Mouse (Mus musculus) spleen, adult 2 months (tissue): ENCODE results near the gene Ptk7. TPM values are rescaled to one million over a fixed set of nuclear protein-coding genes. Genes with fewer than 3 reads are reported as not detected.

Experiments
- DNase-seq, 2 experiments: peaks; one replicate each; pipeline versions ENCODE4 v3.0.0 to v3.0.0-alpha.2; 2012 to 2021; ENCODE audit warnings: low spot score in 2 of 2, low read depth in 1 of 2
- H3K27ac ChIP-seq: fragments of 200-500 bp; 2 replicates; pipeline ENCODE4 v1.5.1; 2012; ENCODE audit warnings: low read length, inconsistent platforms; ENCODE audit not compliant: insufficient read depth
- H3K27me3 ChIP-seq: fragments of 200-500 bp; 2 replicates; pipeline ENCODE4 v1.6.1; 2012; ENCODE audit warnings: mild to moderate bottlenecking, moderate library complexity, low read length, inconsistent platforms; ENCODE audit not compliant: control insufficient read depth, insufficient read depth
- H3K36me3 ChIP-seq: fragments of 200-500 bp; 2 replicates; pipeline ENCODE4 v1.6.1; 2012; ENCODE audit warnings: mild to moderate bottlenecking, low read length, inconsistent platforms; ENCODE audit not compliant: control insufficient read depth, insufficient read depth
- H3K4me1 ChIP-seq: fragments of 200-500 bp; 2 replicates; pipeline ENCODE4 v1.6.1; 2011; ENCODE audit warnings: inconsistent platforms; ENCODE audit not compliant: control insufficient read depth, insufficient read depth, insufficient read length
- H3K4me3 ChIP-seq: fragments of 200-500 bp; 2 replicates; pipeline ENCODE4 v1.5.1; 2011; ENCODE audit warnings: mild to moderate bottlenecking, inconsistent platforms; ENCODE audit not compliant: insufficient read depth, insufficient read length; ENCODE audit errors: extremely low read depth
- CTCF ChIP-seq: fragments of 200-500 bp; IDR thresholded peaks from 2 replicates; pipeline ENCODE4 v1.5.1; 2011; ENCODE audit warnings: mild to moderate bottlenecking, inconsistent platforms; ENCODE audit not compliant: insufficient read depth, insufficient read length, insufficient replicate concordance; ENCODE audit errors: extremely low read depth
- POLR2A ChIP-seq: fragments of 200-500 bp; IDR thresholded peaks from 2 replicates; pipeline ENCODE4 v1.6.1; 2011; ENCODE audit warnings: low read depth, low read length, inconsistent platforms
- WGBS: fragments of 180-500 bp; shearing (Covaris S2); methylation state at CpG from one replicate; pipeline ENCODE4 v1.1.7; 2018; 5-methylcytosine and 5-hydroxymethylcytosine counted together
- polyA plus RNA-seq: library from polyadenylated mRNA; depleted of rRNA; stranded (reverse); fragments of >200 nt; gene quantifications from 2 replicates; pipeline ENCODE4 v1.2.3, GENCODE M21; 2012

Ptk7 gene
- polyA plus RNA-seq, 1 experiment = 8.5 TPM

DNA sequence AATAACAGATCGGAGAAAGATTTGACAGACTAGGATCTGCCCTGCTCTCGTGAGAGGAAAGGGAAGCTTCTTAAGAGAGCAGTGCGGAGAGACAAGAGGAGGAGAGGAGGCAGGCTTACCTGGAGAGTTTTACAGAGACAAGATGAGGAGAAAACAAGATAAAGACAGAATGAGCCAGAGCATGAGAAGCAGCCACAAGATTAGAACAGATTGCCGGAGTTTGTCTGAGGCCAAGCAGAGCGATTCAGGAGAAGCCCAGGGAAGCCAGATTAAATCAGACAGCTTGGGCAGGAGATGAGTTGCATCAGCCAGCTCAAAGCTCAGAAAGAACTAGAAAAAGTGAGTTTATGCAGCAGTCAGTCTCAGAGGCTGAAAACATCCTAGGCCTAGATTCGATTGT lies 40.4 kb downstream of the Ptk7 start:
- Histone ChIP-seq H3K36me3 (no peaks in the 10 kb centered on the region), H3K27ac (no peak overlapping the region), H3K27me3 (no peaks in the 10 kb centered on the region), H3K4me1 (no peaks in the 10 kb centered on the region), H3K4me3 (no peak overlapping the region)
- TF ChIP-seq POLR2A (no peak), CTCF (no peak)
- DNase-seq = no peak
- WGBS = 88% methylated on average over 6 of the region's 6 CpGs

DNA sequence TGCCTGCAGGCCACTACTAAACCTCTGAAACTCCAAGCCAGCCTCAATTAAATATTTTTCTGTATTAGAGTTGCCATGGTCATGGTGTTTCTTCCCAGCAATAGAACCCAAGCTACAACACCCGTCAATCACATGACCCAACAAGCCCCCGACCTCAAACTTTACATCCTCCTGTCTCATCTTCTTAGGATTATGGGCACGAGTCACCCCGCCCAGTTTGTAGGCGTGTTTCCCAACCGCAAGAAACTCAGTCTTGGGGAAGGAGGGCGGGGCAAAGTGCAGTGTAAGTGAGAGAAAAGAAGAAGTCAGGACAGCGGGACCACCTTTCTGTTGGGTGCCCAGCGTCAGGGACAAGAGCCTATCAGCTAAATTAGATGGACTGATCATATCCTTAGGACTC lies 41.1 kb downstream of the Ptk7 start:
- no peaks in the 10 kb centered on the region for H3K36me3 ChIP-seq
- DNase-seq = no peak
- no peak overlapping the region for H3K27ac ChIP-seq
- no peaks in the 10 kb centered on the region for H3K4me1 ChIP-seq
- no peak overlapping the region for H3K4me3 ChIP-seq
- no peaks in the 10 kb centered on the region for H3K27me3 ChIP-seq
- no peak for TF ChIP-seq CTCF
- TF ChIP-seq POLR2A = no peak
- WGBS = 24% methylated on average over 9 of the region's 9 CpGs

DNA sequence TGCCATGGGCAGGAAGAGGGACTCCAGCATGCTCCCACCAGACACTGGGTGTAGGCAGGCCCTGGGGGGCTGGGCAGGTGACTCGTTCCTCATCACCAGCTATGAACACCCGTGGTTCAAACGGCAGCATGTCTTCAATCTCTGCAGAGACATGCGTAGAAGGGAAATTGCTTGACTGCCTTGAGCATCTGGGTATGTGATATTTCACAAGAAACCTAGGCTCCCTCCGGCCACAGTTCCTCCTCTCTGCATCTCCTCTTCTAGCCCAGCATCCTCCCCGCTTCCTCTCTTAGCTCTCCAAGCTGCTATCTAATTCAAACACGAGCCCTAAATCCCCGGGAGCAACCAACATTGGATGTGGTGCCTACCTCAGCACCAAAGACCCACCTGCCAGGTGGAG lies 43.0 kb downstream of the Ptk7 start:
- H3K4me3 ChIP-seq = no peak overlapping the region
- 76% methylated on average over 8 of the region's 8 CpGs for WGBS
- no peak for DNase-seq
- H3K27me3 ChIP-seq = no peaks in the 10 kb centered on the region
- TF ChIP-seq CTCF = no peak
- no peak for TF ChIP-seq POLR2A
- H3K36me3 ChIP-seq = no peaks in the 10 kb centered on the region
- H3K27ac ChIP-seq = no peak overlapping the region
- no peaks in the 10 kb centered on the region for H3K4me1 ChIP-seq

DNA sequence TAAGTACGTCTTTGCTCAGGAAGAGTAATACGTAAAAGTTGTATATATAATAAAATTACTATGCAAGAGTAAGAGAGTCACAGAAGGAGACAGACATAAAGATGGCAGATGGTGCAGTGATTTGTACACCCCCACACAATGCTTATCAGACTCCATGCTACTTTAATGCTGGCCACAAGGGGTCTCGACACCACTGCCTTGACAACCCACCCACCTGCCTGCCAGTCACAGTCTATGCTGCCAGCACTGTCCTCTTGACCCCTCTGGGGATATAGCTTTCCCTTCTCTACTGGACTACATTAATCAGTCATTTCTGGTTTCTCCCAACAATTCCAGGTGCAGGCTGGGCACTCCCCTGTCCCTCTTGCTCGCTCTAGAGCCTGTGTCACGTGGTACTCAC lies 50.7 kb downstream of the Ptk7 start:
- H3K36me3 ChIP-seq = no peaks in the 10 kb centered on the region
- TF ChIP-seq CTCF (no peak), POLR2A (no peak)
- 81% methylated on average over 5 of the region's 5 CpGs for WGBS

DNA sequence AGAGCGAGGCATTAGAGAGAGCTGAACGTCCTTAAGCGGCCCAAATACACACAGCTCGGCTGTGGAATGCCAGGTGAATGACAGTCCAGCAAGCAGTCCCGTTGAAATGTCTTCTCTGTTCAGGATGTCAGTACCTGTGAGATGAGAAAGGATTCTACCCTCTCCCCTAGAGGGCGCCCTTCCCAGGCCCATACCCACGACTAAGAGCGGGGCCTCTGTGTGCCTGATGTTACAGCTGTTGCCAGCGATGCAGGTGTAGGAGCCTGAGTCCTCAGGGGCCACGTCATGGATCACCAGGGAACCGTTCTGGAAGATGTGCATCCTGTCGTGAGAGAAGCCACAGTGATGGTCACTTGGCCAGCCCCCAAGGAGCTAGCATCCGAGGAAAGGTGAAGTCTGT lies 53.2 kb downstream of the Ptk7 start:
- no peak for DNase-seq
- 80% methylated on average over 13 of the region's 13 CpGs for WGBS
- no peaks in the 10 kb centered on the region for H3K4me1 ChIP-seq
- H3K27me3 ChIP-seq = no peaks in the 10 kb centered on the region
- no peak overlapping the region for H3K27ac ChIP-seq
- no peaks in the 10 kb centered on the region for H3K36me3 ChIP-seq
- H3K4me3 ChIP-seq = no peak overlapping the region
- TF ChIP-seq CTCF (peak; percentile 20; the same call in 1 of the 2 replicates), POLR2A (no peak)

More for the DNA sequence above, 50.7 kb downstream of the Ptk7 start:
- no peak for DNase-seq
- Histone ChIP-seq H3K4me3 (no peak overlapping the region), H3K27me3 (no peaks in the 10 kb centered on the region), H3K4me1 (no peaks in the 10 kb centered on the region), H3K27ac (no peak overlapping the region)

DNA sequence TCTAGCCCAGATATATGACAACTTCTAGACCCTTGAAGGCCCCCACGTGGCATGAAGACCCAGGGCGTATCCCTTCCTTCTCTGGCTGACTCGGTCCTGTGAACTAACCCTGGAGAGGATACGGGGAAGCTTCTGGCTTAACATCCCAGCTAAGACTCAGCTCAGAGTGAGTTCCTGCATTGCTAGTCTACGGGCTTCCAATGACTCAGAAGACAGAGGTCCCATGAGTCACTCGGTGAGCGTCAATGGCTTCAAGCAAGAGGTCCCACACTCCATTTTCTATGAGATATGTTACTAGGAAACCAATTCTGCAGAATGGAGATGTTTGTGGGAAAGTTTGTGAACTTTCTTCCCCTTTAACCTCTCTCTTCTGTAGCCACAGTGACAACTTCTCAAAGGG lies 54.8 kb downstream of the Ptk7 start:
- WGBS = 92% methylated on average over 7 of the region's 7 CpGs
- no peak overlapping the region for H3K4me3 ChIP-seq
- no peaks in the 10 kb centered on the region for H3K36me3 ChIP-seq
- H3K27ac ChIP-seq = no peak overlapping the region
- DNase-seq = no peak
- H3K4me1 ChIP-seq = no peaks in the 10 kb centered on the region
- no peaks in the 10 kb centered on the region for H3K27me3 ChIP-seq
- TF ChIP-seq CTCF (no peak), POLR2A (no peak)

DNA sequence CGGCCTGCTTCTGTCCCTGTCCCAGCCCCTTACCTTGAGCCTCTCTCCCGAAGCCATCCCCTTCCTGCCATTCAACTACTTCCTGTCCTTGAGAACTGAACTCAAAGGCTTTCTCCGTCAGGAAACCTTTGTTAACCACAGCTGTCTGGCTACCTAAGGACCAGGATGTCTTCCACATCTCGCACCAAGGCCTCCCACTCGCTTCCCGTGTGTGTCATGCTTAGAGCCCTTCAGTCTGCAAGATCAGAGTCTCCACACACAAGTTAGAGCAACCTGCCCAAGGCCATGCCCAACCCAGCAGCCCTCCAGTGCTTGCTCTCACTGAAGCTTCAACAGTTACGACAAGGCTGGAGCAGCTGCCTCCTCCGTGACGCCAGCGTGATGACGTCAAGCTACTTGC lies 58.3 kb downstream of the Ptk7 start:
- 84% methylated on average over 11 of the region's 11 CpGs for WGBS
- H3K4me3 ChIP-seq = no peak overlapping the region
- no peaks in the 10 kb centered on the region; the same call in 1 of the 2 replicates for H3K27me3 ChIP-seq
- no peak for TF ChIP-seq POLR2A
- TF ChIP-seq CTCF = no peak
- no peaks in the 10 kb centered on the region for H3K4me1 ChIP-seq
- no peaks in the 10 kb centered on the region for H3K36me3 ChIP-seq
- DNase-seq = no peak
- no peak overlapping the region for H3K27ac ChIP-seq

DNA sequence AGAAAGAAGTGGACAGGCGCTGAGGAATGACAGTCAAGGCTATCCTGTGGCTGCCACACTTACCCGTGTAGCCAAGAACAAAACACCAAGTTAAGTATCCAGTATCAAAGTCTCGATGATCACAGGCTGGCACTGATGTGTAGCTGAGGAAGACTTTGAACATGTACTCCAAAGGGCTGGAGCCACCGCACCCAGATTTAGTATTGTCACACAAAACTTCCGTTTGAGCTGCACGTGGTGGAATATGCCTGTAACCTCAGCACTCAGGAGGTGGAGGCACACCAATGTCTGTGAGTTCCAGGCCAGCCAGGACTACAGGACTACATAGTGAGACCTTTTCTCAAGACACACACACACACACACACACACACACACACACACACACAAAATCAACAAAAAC lies 70.2 kb downstream of the Ptk7 start:
- H3K27me3 ChIP-seq = 0 out of 2 replicates have a peak, but pooled peaks cover 2% of the 10 kb centered on the region
- H3K4me1 ChIP-seq = peaks cover 6% of the 10 kb centered on the region; the same call in 1 of the 2 replicates
- no peak for TF ChIP-seq POLR2A
- TF ChIP-seq CTCF = no peak
- no peak overlapping the region for H3K27ac ChIP-seq
- DNase-seq = no peak
- H3K36me3 ChIP-seq = no peaks in the 10 kb centered on the region
- H3K4me3 ChIP-seq = no peak overlapping the region
- 84% methylated on average over 6 of the region's 6 CpGs for WGBS
